Mouse (Mus musculus) CH12.LX (cell line): ENCODE data around the gene Arrdc3.

ENCODE experiments used
- E2F4 ChIP-seq: IDR thresholded peaks from 2 replicates; pipeline ENCODE4 v1.6.1; 2011; ENCODE audit warnings: low read depth, low read length, improper control_type of control experiment; ENCODE audit not compliant: insufficient replicate concordance
- EP300 ChIP-seq: IDR thresholded peaks from 2 replicates; pipeline ENCODE4 v1.6.1; 2011; ENCODE audit warnings: low read length, improper control_type of control experiment
- ETS1 ChIP-seq: conservative IDR thresholded peaks from 2 replicates; pipeline ENCODE4 v1.6.1; 2012; ENCODE audit warnings: low read depth, mild to moderate bottlenecking, inconsistent platforms, low read length, improper control_type of control experiment, moderate library complexity
- JUN ChIP-seq: IDR thresholded peaks from 2 replicates; pipeline ENCODE4 v1.6.1; 2011; ENCODE audit warnings: low read depth, mild to moderate bottlenecking, low read length, improper control_type of control experiment, moderate library complexity; ENCODE audit not compliant: insufficient read depth
- NRF1 ChIP-seq: IDR thresholded peaks from 2 replicates; pipeline ENCODE4 v1.6.1; 2014; ENCODE audit warnings: low read depth, mild to moderate bottlenecking, inconsistent platforms, low read length, improper control_type of control experiment, moderate library complexity
- PAX5 ChIP-seq: IDR thresholded peaks from 2 replicates; pipeline ENCODE4 v1.6.1; 2012; ENCODE audit warnings: low read length, inconsistent platforms, mixed read lengths
- POLR2A ChIP-seq: IDR thresholded peaks from 2 replicates; pipeline ENCODE4 v1.6.1; 2011; ENCODE audit warnings: low read depth, mild to moderate bottlenecking, improper control_type of control experiment, low read length

GRCm38 (mm10) chr13:80921593-80922327 is 38.6 kb downstream of the Arrdc3 start:
- TF ChIP-seq POLR2A (no peak), E2F4 (no peak), ETS1 (no peak), EP300 (no peak), NRF1 (no peak), PAX5 (no peak), JUN (no peak)
